Mouse (Mus musculus) ES-Bruce4 (cell line): ENCODE data around the gene Drc1.

Experiments
- CTCF ChIP-seq: IDR thresholded peaks from one replicate; pipeline ENCODE4 v1.8.1; 2011; ENCODE audit warnings: low read depth, low read length
- POLR2A ChIP-seq: IDR thresholded peaks from one replicate; pipeline ENCODE4 v1.8.1; 2011; ENCODE audit warnings: low read length; ENCODE audit not compliant: insufficient read depth

DNA sequence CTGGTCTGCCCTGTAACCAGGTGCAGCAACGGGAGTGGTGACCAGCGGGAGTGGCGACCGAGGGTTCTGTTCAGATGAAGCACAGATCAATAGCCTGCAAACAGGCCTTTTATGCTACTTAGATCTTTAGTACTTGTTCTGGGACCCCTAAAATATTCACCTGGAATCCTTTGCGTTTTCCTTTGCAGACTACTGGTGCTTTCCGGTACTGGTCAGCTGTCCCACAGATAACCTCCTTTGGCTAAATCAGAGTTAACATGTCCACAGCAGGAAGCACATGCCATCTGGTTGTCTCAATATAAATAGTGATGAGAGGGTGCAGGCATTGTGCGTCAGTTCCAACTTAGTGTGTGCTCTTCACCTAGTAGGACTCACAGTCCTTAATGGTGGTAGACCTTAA lies 22.4 kb upstream of the Drc1 start:
- TF ChIP-seq CTCF (no peak), POLR2A (no peak)
